Mouse (Mus musculus): Measurements from ENCODE around the gene Gpx1. TPM values are rescaled to one million over a fixed set of nuclear protein-coding genes. Genes with fewer than 3 reads are reported as not detected.

The Gpx1 gene
- polyA plus RNA-seq, 1 experiment from 2014 or later = 633 TPM

GRCm38 (mm10) chr9:108381382-108381781, 42.7 kb downstream of the Gpx1 start:
- Histone ChIP-seq H3K4me1 (no peaks in the 10 kb centered on the region), H3K9me3 (no peaks in the 10 kb centered on the region), H3K4me3 (no peak overlapping the region), H3K27ac (no peak overlapping the region), H3K36me3 (peaks cover 95% of the 10 kb centered on the region), H3K9ac (no peak overlapping the region), H3K27me3 (no peaks in the 10 kb centered on the region), H3K4me2 (replicated peaks) (no peak overlapping the region)
- ATAC-seq (ENCODE audit: low FRiP score, low read depth) = no peak
- WGBS = 97% methylated on average over 9 of the region's 9 CpGs

GRCm38 (mm10) chr9:108385006-108385405, 46.3 kb downstream of the Gpx1 start:
- Histone ChIP-seq H3K9me3 (no peaks in the 10 kb centered on the region), H3K36me3 (peaks cover 94% of the 10 kb centered on the region), H3K4me3 (no peak overlapping the region), H3K4me1 (no peaks in the 10 kb centered on the region), H3K27ac (no peak overlapping the region), H3K27me3 (no peaks in the 10 kb centered on the region), H3K4me2 (replicated peaks) (no peak overlapping the region), H3K9ac (no peak overlapping the region)
- WGBS = 63% methylated on average over 7 of the region's 7 CpGs
- no peak for ATAC-seq (ENCODE audit: low FRiP score, low read depth)

GRCm38 (mm10) chr9:108386816-108387215, 48.1 kb downstream of the Gpx1 start:
- WGBS = 91% methylated on average over 4 of the region's 4 CpGs
- ATAC-seq (ENCODE audit: low FRiP score, low read depth) = no peak
- H3K36me3 ChIP-seq = peaks cover 92% of the 10 kb centered on the region

GRCm38 (mm10) chr9:108388601-108389000, 49.9 kb downstream of the Gpx1 start:
- Histone ChIP-seq H3K9me3 (no peaks in the 10 kb centered on the region), H3K36me3 (peaks cover 92% of the 10 kb centered on the region), H3K4me1 (no peaks in the 10 kb centered on the region), H3K4me2 (replicated peaks) (no peak overlapping the region), H3K27ac (no peak overlapping the region), H3K9ac (no peak overlapping the region), H3K4me3 (no peak overlapping the region), H3K27me3 (no peaks in the 10 kb centered on the region)
- ATAC-seq (ENCODE audit: low FRiP score, low read depth) = no peak
- 86% methylated on average over 10 of the region's 10 CpGs for WGBS

More at GRCm38 (mm10) chr9:108386816-108387215, 48.1 kb downstream of the Gpx1 start:
- Histone ChIP-seq H3K27me3 (no peaks in the 10 kb centered on the region), H3K9me3 (no peaks in the 10 kb centered on the region), H3K9ac (no peak overlapping the region), H3K27ac (no peak overlapping the region), H3K4me2 (replicated peaks) (no peak overlapping the region), H3K4me1 (no peaks in the 10 kb centered on the region), H3K4me3 (no peak overlapping the region)

- no peak for ATAC-seq (ENCODE audit: low FRiP score, low read depth)
- Histone ChIP-seq H3K4me1 (no peaks in the 10 kb centered on the region), H3K9me3 (no peaks in the 10 kb centered on the region), H3K9ac (no peak overlapping the region), H3K27ac (no peak overlapping the region), H3K4me2 (replicated peaks) (no peak overlapping the region), H3K27me3 (no peaks in the 10 kb centered on the region), H3K4me3 (no peak overlapping the region), H3K36me3 (peaks cover 92% of the 10 kb centered on the region)
- WGBS = 84% methylated on average over 6 of the region's 6 CpGs
These were observed 50.5 kb downstream of the Gpx1 start for GRCm38 (mm10) chr9:108389220-108389619.

Other genes with a start within 250 kb of the Gpx1 start
- 42.5 and 47.3 TPM in 2 replicates for gene Apeh, start 244.3 kb upstream of the Gpx1 start, polyA plus RNA-seq (2015; fragmentation: Nextera tagmentation; extraction: Ambion mirVana)
- gene Bsn, start 148.5 kb upstream of the Gpx1 start, polyA plus RNA-seq (2015; fragmentation: Nextera tagmentation; extraction: Ambion mirVana) = 0.88 and 0.89 TPM in 2 replicates
- 56.9 and 63.3 TPM in 2 replicates for gene Dag1, start 74.9 kb upstream of the Gpx1 start, polyA plus RNA-seq (2015; fragmentation: Nextera tagmentation; extraction: Ambion mirVana)
- gene Nicn1, start 48.5 kb upstream of the Gpx1 start, polyA plus RNA-seq (2015; fragmentation: Nextera tagmentation; extraction: Ambion mirVana) = 53.0 and 54.0 TPM in 2 replicates
- gene Amt, start 42.0 kb upstream of the Gpx1 start, polyA plus RNA-seq (2015; fragmentation: Nextera tagmentation; extraction: Ambion mirVana) = 13.5 and 13.7 TPM in 2 replicates
- gene Rhoa, start 32.8 kb upstream of the Gpx1 start, polyA plus RNA-seq (2015; fragmentation: Nextera tagmentation; extraction: Ambion mirVana) = 426 and 428 TPM in 2 replicates
- gene Tcta, start 32.7 kb upstream of the Gpx1 start, polyA plus RNA-seq (2015; fragmentation: Nextera tagmentation; extraction: Ambion mirVana) = 30.3 and 35.8 TPM in 2 replicates
- gene Usp4, start 8.9 kb downstream of the Gpx1 start, polyA plus RNA-seq (2015; fragmentation: Nextera tagmentation; extraction: Ambion mirVana) = 115 and 116 TPM in 2 replicates
- 0.52 and 0.99 TPM in 2 replicates for gene 1700102P08Rik, start 53.9 kb downstream of the Gpx1 start, polyA plus RNA-seq (2015; fragmentation: Nextera tagmentation; extraction: Ambion mirVana)
- 1.6 and 2.0 TPM in 2 replicates for gene Ccdc36, start 89.6 kb downstream of the Gpx1 start, polyA plus RNA-seq (2015; fragmentation: Nextera tagmentation; extraction: Ambion mirVana)
- not detected in 2 replicates for gene BC048562, start 97.6 kb downstream of the Gpx1 start, polyA plus RNA-seq (2015; fragmentation: Nextera tagmentation; extraction: Ambion mirVana)
- 57.7 and 59.7 TPM in 2 replicates for gene Ccdc71, start 121.6 kb downstream of the Gpx1 start, polyA plus RNA-seq (2015; fragmentation: Nextera tagmentation; extraction: Ambion mirVana)
- gene Klhdc8b, start 122.7 kb downstream of the Gpx1 start, polyA plus RNA-seq (2015; fragmentation: Nextera tagmentation; extraction: Ambion mirVana) = 37.8 and 38.9 TPM in 2 replicates
- gene Lamb2, start 140.8 kb downstream of the Gpx1 start, polyA plus RNA-seq (2015; fragmentation: Nextera tagmentation; extraction: Ambion mirVana) = 47.1 and 62.6 TPM in 2 replicates
- 68.3 and 75.9 TPM in 2 replicates for gene Usp19, start 151.7 kb downstream of the Gpx1 start, polyA plus RNA-seq (2015; fragmentation: Nextera tagmentation; extraction: Ambion mirVana)
- 108 and 111 TPM in 2 replicates for gene Qars, start 168.8 kb downstream of the Gpx1 start, polyA plus RNA-seq (2015; fragmentation: Nextera tagmentation; extraction: Ambion mirVana)
- 134 and 137 TPM in 2 replicates for gene Qrich1, start 177.9 kb downstream of the Gpx1 start, polyA plus RNA-seq (2015; fragmentation: Nextera tagmentation; extraction: Ambion mirVana)
- 188 and 190 TPM in 2 replicates for gene Impdh2, start 221.4 kb downstream of the Gpx1 start, polyA plus RNA-seq (2015; fragmentation: Nextera tagmentation; extraction: Ambion mirVana)
- 41.2 and 45.6 TPM in 2 replicates for gene Ndufaf3, start 228.5 kb downstream of the Gpx1 start, polyA plus RNA-seq (2015; fragmentation: Nextera tagmentation; extraction: Ambion mirVana)
- gene Dalrd3, start 231.0 kb downstream of the Gpx1 start, polyA plus RNA-seq (2015; fragmentation: Nextera tagmentation; extraction: Ambion mirVana) = 175 and 192 TPM in 2 replicates
- gene Wdr6, start 239.8 kb downstream of the Gpx1 start, polyA plus RNA-seq (2015; fragmentation: Nextera tagmentation; extraction: Ambion mirVana) = 167 and 168 TPM in 2 replicates

Data from limb, embryonic 13.5 days (tissue).